Comparison of ENCODE assay signal across 7 mouse cellular contexts in the genomic region with DNA sequence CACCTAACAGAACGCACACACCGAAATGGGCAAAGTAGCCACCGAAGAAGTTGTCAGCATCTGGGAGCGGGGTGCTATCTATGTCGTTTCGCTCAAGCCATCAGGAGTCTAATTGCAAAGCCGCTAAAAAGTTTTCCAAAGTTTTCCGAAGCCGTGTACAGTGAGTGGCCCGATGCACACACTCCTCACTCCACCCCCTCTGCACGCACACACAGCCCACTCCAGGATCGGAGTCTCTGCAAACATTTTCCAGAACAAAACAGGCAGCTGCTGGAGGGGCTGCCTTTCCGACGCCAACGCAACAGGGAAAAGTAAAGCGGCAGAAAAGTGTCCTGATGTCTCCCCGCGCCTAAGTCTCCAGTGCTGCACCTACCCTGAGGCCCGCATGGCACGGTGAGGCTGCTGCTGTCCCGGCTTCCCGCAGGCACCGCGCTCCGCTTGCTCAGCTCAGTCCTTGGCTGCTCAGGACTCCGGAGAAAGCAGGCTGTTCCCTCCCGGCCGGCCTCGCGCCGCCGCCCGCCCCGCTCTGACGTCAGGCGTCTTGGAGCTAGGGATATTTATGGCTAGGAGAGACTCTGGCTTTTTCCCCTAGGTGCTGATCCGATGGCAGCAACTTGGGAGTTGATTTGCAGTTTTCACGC. TPM values are rescaled to one million over a fixed set of nuclear protein-coding genes. Genes with fewer than 3 reads are reported as not detected.
DNase-seq lines count a peak whose midpoint lies in the region; ATAC-seq and TF ChIP-seq lines count a peak whose summit lies in the region.

A gene (minus strand): TSS at position 514 of the 641 bp plus-strand sequence.

- H3K4me2 ChIP-seq in heart, embryonic 12.5 days: peak within 1 kb of the TSS; percentile 91
- H3K4me2 ChIP-seq in kidney, embryonic 16.5 days (replicated peaks; ENCODE audit: low read depth, low read length): peak within 1 kb of the TSS; percentile 84
- peak within 1 kb of the TSS; percentile 76 for H3K4me2 ChIP-seq in neural tube, embryonic 12.5 days (replicated peaks)

- peak within 1 kb of the TSS; percentile 53 for H3K4me3 ChIP-seq in brown adipose tissue, adult 24 weeks (ENCODE audit: insufficient read depth, low read depth, low read length)
- peak within 1 kb of the TSS; percentile 55 for H3K4me3 ChIP-seq in heart, embryonic 12.5 days
- peak within 1 kb of the TSS; percentile 62 for H3K4me3 ChIP-seq in kidney, embryonic 16.5 days (ENCODE audit: low read length)
- peak within 1 kb of the TSS; percentile 62 for H3K4me3 ChIP-seq in liver, adult 2 months (ENCODE audit: insufficient read depth, low read depth, low read length)
- H3K4me3 ChIP-seq in neural tube, embryonic 12.5 days: peak within 1 kb of the TSS; percentile 46

- no peak for TF ChIP-seq CTCF in liver, adult 2 months (IDR thresholded peaks at IDR 0.05; ENCODE audit: low read depth, low read length)

- WGBS in heart, embryonic 12.5 days: 2% methylated on average over 38 of the region's 38 CpGs
- 2% methylated on average over 38 of the region's 38 CpGs for WGBS in kidney, embryonic 16.5 days
- WGBS in liver, adult 2 months: 4% methylated on average over 38 of the region's 38 CpGs
- 3% methylated on average over 38 of the region's 38 CpGs for WGBS in neural tube, embryonic 12.5 days

- ATAC-seq in heart, embryonic 12.5 days (ENCODE audit: insufficient number of reproducible peaks, low FRiP score): peak; percentile 86
- peak; percentile 92 for ATAC-seq in kidney, embryonic 16.5 days (ENCODE audit: low FRiP score, low TSS enrichment)
- ATAC-seq in neural tube, embryonic 12.5 days (ENCODE audit: low FRiP score, low read depth): peak; percentile 90

- H3K36me3 ChIP-seq in heart, embryonic 12.5 days: no peaks in the 10 kb centered on the region
- H3K36me3 ChIP-seq in kidney, embryonic 16.5 days (ENCODE audit: insufficient read depth, low read length): no peaks in the 10 kb centered on the region
- no peaks in the 10 kb centered on the region for H3K36me3 ChIP-seq in liver, adult 2 months (ENCODE audit: control insufficient read depth, insufficient read depth, low read length)
- no peaks in the 10 kb centered on the region for H3K36me3 ChIP-seq in neural tube, embryonic 12.5 days

- no peak for TF ChIP-seq POLR2A in liver, adult 2 months (IDR thresholded peaks at IDR 0.05; ENCODE audit: extremely low read depth, insufficient read depth, low read length)

- H3K4me1 ChIP-seq in brown adipose tissue, adult 24 weeks (ENCODE audit: control insufficient read depth, insufficient read depth, insufficient read length, low read length): no peaks in the 10 kb centered on the region
- H3K4me1 ChIP-seq in heart, embryonic 12.5 days (replicated peaks): peaks cover 15% of the 10 kb centered on the region
- H3K4me1 ChIP-seq in kidney, embryonic 16.5 days (ENCODE audit: insufficient read depth, low read length): peaks cover 25% of the 10 kb centered on the region; the same call in 1 of the 2 replicates
- no peaks in the 10 kb centered on the region for H3K4me1 ChIP-seq in liver, adult 2 months (ENCODE audit: control insufficient read depth, insufficient read depth, low read length)
- peaks cover 43% of the 10 kb centered on the region for H3K4me1 ChIP-seq in neural tube, embryonic 12.5 days

- peak within 1 kb of the TSS; percentile 33 for H3K27ac ChIP-seq in brown adipose tissue, adult 24 weeks (replicated peaks; ENCODE audit: low read depth, low read length)
- H3K27ac ChIP-seq in heart, embryonic 12.5 days (ENCODE audit: poor library complexity, severe bottlenecking): peak within 1 kb of the TSS; percentile 70
- H3K27ac ChIP-seq in kidney, embryonic 16.5 days (ENCODE audit: low read length): peak within 1 kb of the TSS; percentile 81; the same call in 1 of the 2 replicates
- H3K27ac ChIP-seq in liver, adult 2 months (replicated peaks; ENCODE audit: insufficient read depth, low read depth, low read length): no peak within 1 kb of the TSS
- no peak within 1 kb of the TSS for H3K27ac ChIP-seq in neural tube, embryonic 12.5 days

- H3K9ac ChIP-seq in heart, embryonic 12.5 days: peak within 1 kb of the TSS; percentile 75
- peak within 1 kb of the TSS; percentile 79 for H3K9ac ChIP-seq in kidney, embryonic 16.5 days (replicated peaks; ENCODE audit: low read length)
- peak within 1 kb of the TSS; percentile 37; the same call in 1 of the 2 replicates for H3K9ac ChIP-seq in liver, adult 2 months (ENCODE audit: low read depth, low read length)
- H3K9ac ChIP-seq in neural tube, embryonic 12.5 days: peak within 1 kb of the TSS; percentile 52

- DNase-seq in fibroblast of lung, adult 2 months (ENCODE audit: low read depth): peak; percentile 37
- DNase-seq in liver, adult 2 months (ENCODE audit: extremely low read depth, low read depth, low spot score): no peak
- peak; percentile 52 for DNase-seq in urinary bladder, postnatal 10 days (ENCODE audit: low spot score)

- no peaks in the 10 kb centered on the region for H3K9me3 ChIP-seq in heart, embryonic 12.5 days (replicated peaks)
- H3K9me3 ChIP-seq in kidney, embryonic 16.5 days (ENCODE audit: low read length): no peaks in the 10 kb centered on the region
- H3K9me3 ChIP-seq in neural tube, embryonic 12.5 days: no peaks in the 10 kb centered on the region

- H3K27me3 ChIP-seq in heart, embryonic 12.5 days (replicated peaks): no peaks in the 10 kb centered on the region
- no peaks in the 10 kb centered on the region for H3K27me3 ChIP-seq in kidney, embryonic 16.5 days (ENCODE audit: insufficient read depth, low read length)
- no peaks in the 10 kb centered on the region; the same call in 1 of the 2 replicates for H3K27me3 ChIP-seq in liver, adult 2 months (ENCODE audit: control insufficient read depth, insufficient read depth, low read length)
- H3K27me3 ChIP-seq in neural tube, embryonic 12.5 days (replicated peaks): no peaks in the 10 kb centered on the region

- H3K79me2 ChIP-seq in liver, adult 2 months (ENCODE audit: control insufficient read depth, insufficient read depth, low read length): no peaks in the 10 kb centered on the region

RNA-seq across cellular contexts. Expression of the gene that starts here (rescaled TPM):
- polyA plus RNA-seq in brown adipose tissue, adult 24 weeks (2012; ENCODE audit: insufficient read depth, insufficient read length, missing spikeins): 1.2 TPM in 2 replicates
- polyA plus RNA-seq in heart, embryonic 12.5 days (2016; fragmentation: Nextera tagmentation; extraction: Ambion mirVana): 4.1 and 5.3 TPM in 2 replicates
- 6.7 and 8.1 TPM in 2 replicates for polyA plus RNA-seq in kidney, embryonic 16.5 days (2015; fragmentation: Nextera tagmentation; extraction: Ambion mirVana)
- 1.0 and 1.4 TPM in 2 replicates for total RNA-seq in liver, adult 2 months (2014; rRNA removed)
- 0.92 and 1.0 TPM in 2 replicates for polyA plus RNA-seq in liver, adult 2 months (2012; rRNA removed)
- 5.7 and 6.5 TPM in 2 replicates for polyA plus RNA-seq in neural tube, embryonic 12.5 days (2016; fragmentation: Nextera tagmentation; extraction: Ambion mirVana)

Comparison
In these comparisons a context has a peak if more than half of its experiments do, and no peak if none do; other contexts are left out.
1. H3K27ac ChIP-seq: peak in brown adipose tissue, adult 24 weeks (single experiment), heart, embryonic 12.5 days (single experiment) and kidney, embryonic 16.5 days (single experiment); none in liver, adult 2 months (single experiment) and neural tube, embryonic 12.5 days (single experiment).
2. Peak in every context shown above with its lines, with median percentiles within 50 percentile points of each other: H3K4me3 ChIP-seq, ATAC-seq, H3K4me2 ChIP-seq and H3K9ac ChIP-seq.